Mouse (Mus musculus) kidney, postnatal 0 days (tissue): Measurements from ENCODE around the gene Epn1. TPM values are rescaled to one million over a fixed set of nuclear protein-coding genes. Genes with fewer than 3 reads are reported as not detected.

Experiments
- ATAC-seq: fragments of 200-750 bp; cut with Nextera tagmentation; replicated peaks from 2 replicates; pipeline ENCODE4 v1.8.0; 2017; ENCODE audit warnings: low read depth, moderate number of reproducible peaks, moderate TSS enrichment, moderate library complexity; ENCODE audit not compliant: low FRiP score
- DNase-seq: peaks from one replicate; pipeline ENCODE4 v3.0.0-alpha.2; 2016; ENCODE audit warnings: low spot score
- H3K27ac ChIP-seq: fragments of 300-500 bp; sonication (generic); 2 replicates; pipeline ENCODE4 v1.5.1; 2014; ENCODE audit warnings: mild to moderate bottlenecking
- H3K27me3 ChIP-seq: fragments of 300-500 bp; sonication (generic); 2 replicates; pipeline ENCODE4 v1.6.1; 2014; ENCODE audit warnings: low read length, mixed read lengths; ENCODE audit not compliant: insufficient read depth
- H3K36me3 ChIP-seq: fragments of 300-500 bp; sonication (generic); 2 replicates; pipeline ENCODE4 v1.6.1; 2014; ENCODE audit warnings: low read length, mixed read lengths; ENCODE audit not compliant: insufficient read depth
- H3K4me1 ChIP-seq: fragments of 300-500 bp; sonication (generic); replicated peaks from 2 replicates; pipeline ENCODE4 v1.6.1; 2014; ENCODE audit warnings: antibody characterized with exemption, low read length, mixed read lengths; ENCODE audit not compliant: insufficient read depth
- H3K4me2 ChIP-seq: fragments of 300-500 bp; sonication (generic); 2 replicates; pipeline ENCODE4 v1.6.1; 2014; ENCODE audit warnings: mild to moderate bottlenecking, low read length, moderate library complexity, mixed read lengths
- H3K4me3 ChIP-seq: fragments of 300-500 bp; sonication (generic); replicated peaks from 2 replicates; pipeline ENCODE4 v1.5.1; 2014; ENCODE audit warnings: low read depth, low read length
- H3K9ac ChIP-seq: fragments of 300-500 bp; sonication (generic); 2 replicates; pipeline ENCODE4 v1.6.1; 2014; ENCODE audit warnings: low read depth, low read length
- H3K9me3 ChIP-seq: fragments of 300-500 bp; sonication (generic); replicated peaks from 2 replicates; pipeline ENCODE4 v1.6.1; 2016; ENCODE audit warnings: low read length, inconsistent platforms, mixed read lengths
- CTCF ChIP-seq: IDR thresholded peaks from 2 replicates; pipeline ENCODE4 v1.5.1; 2016; ENCODE audit warnings: antibody characterized with exemption, low read depth, mild to moderate bottlenecking, moderate library complexity
- WGBS: fragments of 180-500 bp; shearing (Covaris S2); extraction: QIAGEN DNeasy Blood & Tissue Kit; methylation state at CpG from one replicate; pipeline ENCODE4 v1.1.7; 2014; 5-methylcytosine and 5-hydroxymethylcytosine counted together
- polyA plus RNA-seq: library from polyadenylated mRNA; unstranded; fragments of >200 nt; fragmentation: Nextera tagmentation; extraction: Ambion mirVana; gene quantifications from 2 replicates; pipeline ENCODE4 v1.2.1, GENCODE M21; 2015

The Epn1 gene
- polyA plus RNA-seq, 1 experiment from 2014 or later = 61.7 TPM

GRCm38 (mm10) chr7:5087886-5088285 lies 7.9 kb downstream of the Epn1 start:
- peaks cover 45% of the 10 kb centered on the region; the same call in 1 of the 2 replicates for H3K36me3 ChIP-seq
- no peak overlapping the region for H3K9ac ChIP-seq
- H3K4me2 ChIP-seq = no peak overlapping the region
- no peak for TF ChIP-seq CTCF
- H3K4me1 ChIP-seq = no peaks in the 10 kb centered on the region; the same call in 1 of the 2 replicates
- DNase-seq (no peak), ATAC-seq (peak; percentile 38; the same call in 1 of the 2 replicates)
- WGBS = 75% methylated on average over 4 of the region's 4 CpGs
- H3K27me3 ChIP-seq = no peaks in the 10 kb centered on the region
- no peaks in the 10 kb centered on the region for H3K9me3 ChIP-seq
- H3K4me3 ChIP-seq = no peak overlapping the region
- H3K27ac ChIP-seq = no peak overlapping the region; the same call in 1 of the 2 replicates

DNA sequence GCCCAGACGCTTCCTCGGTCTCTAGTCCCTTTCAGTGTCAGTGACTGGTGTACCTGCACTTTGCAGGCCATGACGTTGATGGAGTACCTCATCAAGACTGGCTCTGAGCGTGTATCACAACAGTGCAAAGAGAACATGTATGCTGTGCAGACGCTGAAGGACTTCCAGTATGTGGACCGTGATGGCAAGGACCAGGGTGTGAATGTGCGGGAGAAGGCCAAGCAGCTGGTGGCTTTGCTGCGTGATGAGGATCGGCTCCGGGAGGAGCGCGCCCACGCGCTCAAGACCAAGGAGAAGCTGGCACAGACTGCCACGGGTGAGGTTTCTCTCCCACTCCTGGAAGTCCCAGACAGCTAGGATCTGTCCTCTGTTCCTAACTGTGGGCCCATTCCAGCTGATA lies 9.8 kb downstream of the Epn1 start:
- TF ChIP-seq CTCF = no peak
- H3K36me3 ChIP-seq = peaks cover 42% of the 10 kb centered on the region
- no peak overlapping the region for H3K4me3 ChIP-seq
- no peak for DNase-seq
- no peak overlapping the region for H3K27ac ChIP-seq
- H3K9ac ChIP-seq = no peak overlapping the region
- no peaks in the 10 kb centered on the region for H3K9me3 ChIP-seq
- no peak overlapping the region for H3K4me2 ChIP-seq
- WGBS = 90% methylated on average over 15 of the region's 15 CpGs
- no peak for ATAC-seq
- H3K27me3 ChIP-seq = no peaks in the 10 kb centered on the region
- H3K4me1 ChIP-seq = no peaks in the 10 kb centered on the region

GRCm38 (mm10) chr7:5091008-5091728 lies 11.1 kb downstream of the Epn1 start:
- Histone ChIP-seq H3K27ac (no peak overlapping the region), H3K4me2 (no peak overlapping the region), H3K36me3 (peaks cover 41% of the 10 kb centered on the region), H3K27me3 (no peaks in the 10 kb centered on the region), H3K9ac (no peak overlapping the region), H3K4me1 (no peaks in the 10 kb centered on the region), H3K9me3 (no peaks in the 10 kb centered on the region), H3K4me3 (no peak overlapping the region)
- no peak for TF ChIP-seq CTCF
- WGBS = 89% methylated on average over 15 of the region's 15 CpGs
- ATAC-seq = no peak
- DNase-seq = no peak

DNA sequence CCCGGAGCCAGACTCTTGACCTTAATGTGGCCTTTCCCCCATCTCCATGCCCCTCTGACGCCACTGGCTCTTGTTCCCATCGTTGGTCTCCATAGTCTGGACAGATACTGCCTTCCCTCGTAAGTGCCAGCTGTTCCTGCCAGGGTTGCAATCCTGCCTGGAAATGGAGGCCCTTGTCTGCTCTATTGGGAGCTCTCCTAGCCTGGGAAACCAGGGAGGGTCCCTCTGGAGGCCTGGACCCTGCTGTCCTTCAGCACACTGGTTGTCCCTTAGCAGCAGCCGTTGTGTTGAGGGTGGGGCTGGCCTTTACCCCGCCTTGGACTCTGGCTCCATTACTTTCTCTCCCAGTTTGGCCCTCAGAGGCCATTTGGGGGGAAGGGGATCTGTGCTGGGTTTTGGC lies 12.3 kb downstream of the Epn1 start:
- H3K36me3 ChIP-seq = peaks cover 43% of the 10 kb centered on the region
- no peaks in the 10 kb centered on the region for H3K4me1 ChIP-seq
- H3K27me3 ChIP-seq = no peaks in the 10 kb centered on the region
- 76% methylated on average over 6 of the region's 6 CpGs for WGBS
- no peak for TF ChIP-seq CTCF
- H3K4me2 ChIP-seq = no peak overlapping the region
- no peak overlapping the region for H3K27ac ChIP-seq
- H3K4me3 ChIP-seq = no peak overlapping the region
- DNase-seq (no peak), ATAC-seq (no peak)
- H3K9ac ChIP-seq = no peak overlapping the region
- no peaks in the 10 kb centered on the region for H3K9me3 ChIP-seq

GRCm38 (mm10) chr7:5092831-5093510 lies 12.9 kb downstream of the Epn1 start:
- ATAC-seq (no peak), DNase-seq (no peak)
- no peak overlapping the region for H3K4me3 ChIP-seq
- H3K9me3 ChIP-seq = no peaks in the 10 kb centered on the region
- no peak overlapping the region for H3K27ac ChIP-seq
- no peaks in the 10 kb centered on the region for H3K4me1 ChIP-seq
- no peaks in the 10 kb centered on the region for H3K27me3 ChIP-seq
- H3K9ac ChIP-seq = no peak overlapping the region
- H3K4me2 ChIP-seq = no peak overlapping the region
- H3K36me3 ChIP-seq = peaks cover 48% of the 10 kb centered on the region
- no peak for TF ChIP-seq CTCF
- 73% methylated on average over 21 of the region's 21 CpGs for WGBS

DNA sequence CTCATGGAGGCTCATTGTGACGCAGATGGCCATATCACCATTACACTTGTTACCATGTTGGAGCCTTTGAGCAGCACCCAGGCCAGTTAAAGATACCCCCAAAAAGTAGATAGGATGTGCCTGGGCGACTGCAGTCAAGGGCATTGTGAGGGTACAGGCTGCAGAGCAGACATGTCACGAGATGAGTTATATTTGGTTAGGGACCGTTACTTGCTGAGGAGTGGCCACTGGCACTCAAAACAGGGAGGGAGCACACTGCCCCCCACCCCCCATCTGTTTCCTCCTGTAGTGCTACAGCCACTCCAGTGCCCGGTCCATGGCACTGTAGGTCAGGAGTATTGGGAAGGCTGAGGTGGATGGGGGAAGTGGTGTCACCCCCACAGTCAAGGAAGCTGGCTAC lies 18.7 kb downstream of the Epn1 start:
- DNase-seq (no peak), ATAC-seq (no peak)
- Histone ChIP-seq H3K4me2 (no peak overlapping the region), H3K4me3 (no peak overlapping the region), H3K27me3 (no peaks in the 10 kb centered on the region), H3K9me3 (no peaks in the 10 kb centered on the region), H3K4me1 (no peaks in the 10 kb centered on the region), H3K36me3 (peaks cover 35% of the 10 kb centered on the region), H3K27ac (no peak overlapping the region), H3K9ac (no peak overlapping the region)
- 90% methylated on average over 5 of the region's 5 CpGs for WGBS
- TF ChIP-seq CTCF = no peak
